Mouse (Mus musculus) spleen, adult 18-20 months (tissue): ENCODE measurements around the gene Rnf144a.
"Not testable (repeated sequence)": the region's sequence is repeated elsewhere in the genome, so short reads cannot be mapped to it uniquely, and the experiment has no call there.

Experiments used
- DNase-seq, 2 experiments: peaks; one replicate each; pipeline ENCODE4 v3.0.0; 2022; ENCODE audit warnings: mixed read lengths in 2 of 2

The Rnf144a gene

GRCm38 (mm10) chr12:26415104-26415771 is at the start of gene Rnf144a:
Gene Rnf144a, minus strand, starts transcription at chr12:26415254.
- peak; percentile 76 to 96 for DNase-seq

GRCm38 (mm10) chr12:26460091-26460490 is 45.0 kb upstream of the Rnf144a start:
- no peak for DNase-seq

- peak; percentile 66 to 71 for DNase-seq
These were observed 41.1 kb upstream of the Rnf144a start, which contains the start of gene Rsad2 for GRCm38 (mm10) chr12:26456028-26456698. Gene Rsad2, minus strand, starts transcription at chr12:26456452.

- DNase-seq: no peak
These were observed 39.6 kb upstream of the Rnf144a start for GRCm38 (mm10) chr12:26454682-26455081.

GRCm38 (mm10) chr12:26452951-26453350 is 37.9 kb upstream of the Rnf144a start:
- no peak for DNase-seq

- no peak for DNase-seq
These were observed 36.1 kb upstream of the Rnf144a start for GRCm38 (mm10) chr12:26451150-26451549.

- no peak for DNase-seq
These were observed 34.4 kb upstream of the Rnf144a start for GRCm38 (mm10) chr12:26449483-26449882.

GRCm38 (mm10) chr12:26446377-26447045 is 31.5 kb upstream of the Rnf144a start:
- no peak for DNase-seq

GRCm38 (mm10) chr12:26444511-26444910 is 29.5 kb upstream of the Rnf144a start:
- DNase-seq: no peak

GRCm38 (mm10) chr12:26444054-26444453 is 29.0 kb upstream of the Rnf144a start:
- peak; percentile 21 to 73 for DNase-seq

GRCm38 (mm10) chr12:26439366-26439765 is 24.3 kb upstream of the Rnf144a start:
- no peak for DNase-seq

GRCm38 (mm10) chr12:26437950-26438349 is 22.9 kb upstream of the Rnf144a start:
- no peak for DNase-seq

- no peak for DNase-seq
These were observed 21.3 kb upstream of the Rnf144a start for GRCm38 (mm10) chr12:26436334-26436733.

- not testable (repeated sequence) for DNase-seq
These were observed 13.7 kb upstream of the Rnf144a start for GRCm38 (mm10) chr12:26428771-26429170.

- no peak for DNase-seq
These were observed 9.8 kb upstream of the Rnf144a start for GRCm38 (mm10) chr12:26424841-26425240.

- peak; percentile 38 to 51 for DNase-seq
These were observed 3.3 kb upstream of the Rnf144a start for GRCm38 (mm10) chr12:26418322-26418721.

- DNase-seq: no peak
These were observed 1.7 kb upstream of the Rnf144a start for GRCm38 (mm10) chr12:26416636-26417295.

GRCm38 (mm10) chr12:26414451-26415103 is 477 bp downstream of the Rnf144a start:
- DNase-seq: peak; percentile 42 to 60

- no peak for DNase-seq
These were observed 1.1 kb downstream of the Rnf144a start for GRCm38 (mm10) chr12:26413961-26414411.

GRCm38 (mm10) chr12:26412802-26413201 is 2.3 kb downstream of the Rnf144a start:
- DNase-seq: no peak

GRCm38 (mm10) chr12:26411841-26412450 is 3.1 kb downstream of the Rnf144a start:
- DNase-seq: no peak

- DNase-seq: peak in 1 of 2 experiments; percentile 19
These were observed 4.6 kb downstream of the Rnf144a start for GRCm38 (mm10) chr12:26410443-26410842.
